Mouse (Mus musculus) bone marrow, adult 2 months (tissue): ENCODE data around the gene Myl10.
"Not testable (repeated sequence)": the region's sequence is repeated elsewhere in the genome, so short reads cannot be mapped to it uniquely, and the experiment has no call there.

Source experiments
- CTCF ChIP-seq: fragments of 200-500 bp; IDR thresholded peaks from 2 replicates; pipeline ENCODE4 v1.5.1; 2011; ENCODE audit warnings: low read length, control low read depth; ENCODE audit not compliant: control insufficient read depth, insufficient read depth
- POLR2A ChIP-seq: fragments of 200-500 bp; IDR thresholded peaks from 2 replicates; pipeline ENCODE4 v1.6.1; 2011; ENCODE audit warnings: low read depth, mild to moderate bottlenecking, control low read depth, low read length, borderline replicate concordance; ENCODE audit not compliant: control insufficient read depth

DNA sequence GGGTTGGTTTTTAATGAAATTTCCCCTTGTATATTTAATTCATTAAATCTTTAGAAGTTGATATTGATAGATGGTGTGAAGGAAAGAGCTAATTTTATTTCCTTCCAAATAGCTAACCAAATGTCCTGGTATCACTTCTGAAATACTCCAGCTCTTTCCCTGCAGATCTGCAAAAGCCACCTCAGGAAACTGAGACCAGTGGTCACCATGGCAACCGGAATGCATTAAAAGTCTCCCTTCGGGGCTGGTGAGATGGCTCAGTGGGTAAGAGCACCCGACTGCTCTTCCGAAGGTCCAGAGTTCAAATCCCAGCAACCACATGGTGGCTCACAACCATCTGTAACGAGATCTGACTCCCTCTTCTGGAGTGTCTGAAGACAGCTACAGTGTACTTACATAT is 33.3 kb downstream of the Myl10 start:
- TF ChIP-seq CTCF, POLR2A: not testable (repeated sequence)
